Mouse (Mus musculus) cerebellum, adult 2 months (tissue): Measurements from ENCODE around the gene Tfcp2.

Experiments used
- CTCF ChIP-seq: fragments of 200-500 bp; IDR thresholded peaks from 2 replicates; pipeline ENCODE4 v1.5.1; 2011; ENCODE audit warnings: low read depth, mild to moderate bottlenecking, control low read depth, low read length, moderate library complexity, borderline replicate concordance; ENCODE audit not compliant: insufficient read depth
- POLR2A ChIP-seq: fragments of 200-500 bp; IDR thresholded peaks from 2 replicates; pipeline ENCODE4 v1.6.1; 2011; ENCODE audit warnings: low read length, control low read depth, borderline replicate concordance; ENCODE audit not compliant: insufficient read depth

- TF ChIP-seq CTCF (no peak), POLR2A (no peak)
Measured at GRCm38 (mm10) chr15:100470037-100470436, 81.8 kb downstream of the Tfcp2 start.
